Mouse (Mus musculus): Measurements from ENCODE around the gene Ptger4. TPM values are rescaled to one million over a fixed set of nuclear protein-coding genes. Genes with fewer than 3 reads are reported as not detected.
"Not testable (repeated sequence)": the region's sequence is repeated elsewhere in the genome, so short reads cannot be mapped to it uniquely, and the experiment has no call there.

Ptger4 gene
- polyA plus RNA-seq, 1 experiment from 2014 or later, result 0.73 TPM

DNA sequence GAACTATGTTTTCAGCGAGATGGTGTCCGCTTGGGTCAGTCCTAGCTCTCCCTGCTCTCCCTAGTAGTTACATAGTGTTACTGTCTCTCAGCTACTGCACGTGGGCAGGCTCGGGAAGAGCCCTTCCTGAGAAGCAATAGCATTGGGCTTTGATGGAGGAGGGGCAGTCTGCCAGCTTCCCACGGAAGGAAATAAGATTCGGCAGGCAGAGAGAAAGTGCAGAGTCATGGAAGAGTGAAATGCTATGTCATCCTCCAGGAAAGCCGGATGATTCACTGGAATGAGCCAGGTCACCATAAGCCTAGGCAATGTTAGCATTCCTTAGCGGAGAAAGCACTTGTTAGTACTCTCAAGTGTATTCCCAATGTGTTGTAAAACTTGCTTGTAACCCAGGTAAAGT, 8.5 kb downstream of the Ptger4 start:
- H3K4me3 ChIP-seq (ENCODE audit: low read depth, low read length), result no peak overlapping the region
- no peak overlapping the region for H3K27ac ChIP-seq (ENCODE audit: low read depth, low read length)
- no peak overlapping the region for H3K9ac ChIP-seq (ENCODE audit: low read length)
- 59% methylated on average over 8 of the region's 8 CpGs for WGBS
- DNase-seq (ENCODE audit: low spot score), result no peak
- ATAC-seq (replicated peaks; ENCODE audit: low FRiP score), result no peak
- H3K4me1 ChIP-seq (replicated peaks; ENCODE audit: control insufficient read depth, insufficient read depth, low read length), result no peaks in the 10 kb centered on the region
- no peaks in the 10 kb centered on the region for H3K9me3 ChIP-seq (ENCODE audit: control insufficient read depth, low read length)
- no peak overlapping the region for H3K4me2 ChIP-seq (ENCODE audit: low read depth, low read length, severe bottlenecking)
- no peaks in the 10 kb centered on the region for H3K36me3 ChIP-seq (ENCODE audit: control insufficient read depth, insufficient read depth, low read length)
- H3K27me3 ChIP-seq (ENCODE audit: control insufficient read depth, insufficient read depth, low read length), result no peaks in the 10 kb centered on the region

DNA sequence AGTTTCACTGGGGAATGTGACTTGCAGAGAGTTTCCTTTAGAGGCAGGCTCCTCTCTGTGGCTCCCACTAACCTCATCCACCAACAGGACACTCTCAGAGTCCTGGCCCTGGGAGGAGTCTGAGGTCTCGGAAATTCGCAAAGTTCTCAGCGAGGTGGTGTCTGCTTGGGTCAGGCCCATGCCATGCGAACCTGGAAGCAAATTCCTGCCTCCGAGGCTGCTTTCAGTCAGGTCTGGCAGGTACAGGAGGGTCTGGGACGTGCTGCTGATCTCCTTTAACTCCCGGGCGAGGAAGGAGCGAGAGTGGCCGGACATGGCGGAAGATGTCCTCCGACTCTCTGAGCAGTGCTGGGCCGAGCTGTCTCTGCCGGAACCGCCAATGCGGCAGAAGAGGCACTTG, 9.3 kb downstream of the Ptger4 start:
- no peaks in the 10 kb centered on the region for H3K27me3 ChIP-seq (ENCODE audit: control insufficient read depth, insufficient read depth, low read length)
- ATAC-seq (replicated peaks; ENCODE audit: low FRiP score) (no peak), DNase-seq (ENCODE audit: low spot score) (no peak)
- no peak overlapping the region for H3K9ac ChIP-seq (ENCODE audit: low read length)
- 88% methylated on average over 16 of the region's 16 CpGs for WGBS
- no peaks in the 10 kb centered on the region for H3K4me1 ChIP-seq (replicated peaks; ENCODE audit: control insufficient read depth, insufficient read depth, low read length)
- H3K9me3 ChIP-seq (ENCODE audit: control insufficient read depth, low read length), result no peaks in the 10 kb centered on the region
- H3K36me3 ChIP-seq (ENCODE audit: control insufficient read depth, insufficient read depth, low read length), result no peaks in the 10 kb centered on the region
- H3K27ac ChIP-seq (ENCODE audit: low read depth, low read length), result no peak overlapping the region
- no peak overlapping the region for H3K4me3 ChIP-seq (ENCODE audit: low read depth, low read length)
- H3K4me2 ChIP-seq (ENCODE audit: low read depth, low read length, severe bottlenecking), result no peak overlapping the region

- 89% methylated on average over 10 of the region's 10 CpGs for WGBS
- not testable (repeated sequence) for H3K27ac ChIP-seq (ENCODE audit: low read depth, low read length); H3K4me3 ChIP-seq (ENCODE audit: low read depth, low read length); DNase-seq (ENCODE audit: low spot score); H3K9ac ChIP-seq (ENCODE audit: low read length); H3K9me3 ChIP-seq (ENCODE audit: control insufficient read depth, low read length); H3K4me2 ChIP-seq (ENCODE audit: low read depth, low read length, severe bottlenecking); ATAC-seq (replicated peaks; ENCODE audit: low FRiP score); H3K36me3 ChIP-seq (ENCODE audit: control insufficient read depth, insufficient read depth, low read length); H3K4me1 ChIP-seq (replicated peaks; ENCODE audit: control insufficient read depth, insufficient read depth, low read length); H3K27me3 ChIP-seq (ENCODE audit: control insufficient read depth, insufficient read depth, low read length)
Measured at GRCm38 (mm10) chr15:5230746-5231145, 13.2 kb downstream of the Ptger4 start.

DNA sequence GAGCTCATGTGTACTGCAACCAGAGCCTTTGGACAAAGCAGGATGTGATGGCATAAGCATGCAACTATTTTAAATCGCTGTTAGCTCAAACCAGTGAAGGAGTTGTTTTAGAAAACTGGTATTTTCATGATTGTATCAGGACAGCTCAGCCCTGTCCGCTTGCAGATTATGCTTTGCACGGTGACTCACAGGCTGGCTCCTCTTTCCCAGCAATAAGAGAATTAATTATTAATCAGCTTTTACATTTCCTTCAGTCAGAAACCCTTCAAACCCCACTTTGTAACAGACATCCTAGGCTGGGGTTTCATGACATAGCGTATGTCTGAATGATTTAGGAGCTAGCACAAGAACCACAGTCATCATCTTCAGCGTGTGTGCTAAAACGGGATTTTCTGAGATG, 23.5 kb downstream of the Ptger4 start:
- Histone ChIP-seq H3K4me3 (ENCODE audit: low read depth, low read length) (no peak overlapping the region), H3K4me2 (ENCODE audit: low read depth, low read length, severe bottlenecking) (no peak overlapping the region), H3K36me3 (ENCODE audit: control insufficient read depth, insufficient read depth, low read length) (no peaks in the 10 kb centered on the region), H3K9me3 (ENCODE audit: control insufficient read depth, low read length) (no peaks in the 10 kb centered on the region), H3K9ac (ENCODE audit: low read length) (no peak overlapping the region), H3K27me3 (ENCODE audit: control insufficient read depth, insufficient read depth, low read length) (no peaks in the 10 kb centered on the region), H3K27ac (ENCODE audit: low read depth, low read length) (no peak overlapping the region), H3K4me1 (replicated peaks; ENCODE audit: control insufficient read depth, insufficient read depth, low read length) (no peaks in the 10 kb centered on the region)
- WGBS, result 93% methylated on average over 6 of the region's 6 CpGs
- ATAC-seq (replicated peaks; ENCODE audit: low FRiP score) (no peak), DNase-seq (ENCODE audit: low spot score) (no peak)

- Histone ChIP-seq H3K27ac (ENCODE audit: low read depth, low read length) (no peak overlapping the region), H3K27me3 (ENCODE audit: control insufficient read depth, insufficient read depth, low read length) (no peaks in the 10 kb centered on the region), H3K36me3 (ENCODE audit: control insufficient read depth, insufficient read depth, low read length) (no peaks in the 10 kb centered on the region; the same call in 1 of the 2 replicates), H3K4me3 (ENCODE audit: low read depth, low read length) (no peak overlapping the region), H3K4me2 (ENCODE audit: low read depth, low read length, severe bottlenecking) (no peak overlapping the region), H3K4me1 (replicated peaks; ENCODE audit: control insufficient read depth, insufficient read depth, low read length) (no peaks in the 10 kb centered on the region), H3K9ac (ENCODE audit: low read length) (no peak overlapping the region), H3K9me3 (ENCODE audit: control insufficient read depth, low read length) (no peaks in the 10 kb centered on the region)
- no peak for DNase-seq (ENCODE audit: low spot score)
- 94% methylated on average over 3 of the region's 3 CpGs for WGBS
- ATAC-seq (replicated peaks; ENCODE audit: low FRiP score), result no peak
Measured at GRCm38 (mm10) chr15:5209116-5209515, 34.9 kb downstream of the Ptger4 start.

DNA sequence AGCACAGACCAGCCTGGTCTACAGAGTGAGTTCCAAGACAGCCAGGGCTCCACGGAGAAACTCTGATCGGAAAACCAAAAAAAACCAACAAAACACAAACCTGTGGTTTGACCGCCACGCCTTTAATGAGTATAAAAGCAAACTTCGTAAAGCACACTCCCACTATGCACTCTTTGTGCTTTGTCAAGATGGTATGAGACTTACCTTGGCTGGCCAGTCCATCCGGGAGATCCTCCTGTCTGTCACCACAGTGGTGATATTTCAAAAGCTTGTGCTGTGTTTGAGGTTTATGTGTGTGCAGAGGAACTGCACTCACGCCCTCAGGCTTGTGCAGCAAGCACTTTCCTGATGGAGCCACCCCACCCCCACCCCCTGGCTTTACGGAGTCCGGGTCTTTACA, 38.8 kb downstream of the Ptger4 start:
- no peak overlapping the region for H3K4me3 ChIP-seq (ENCODE audit: low read depth, low read length)
- DNase-seq (ENCODE audit: low spot score) (no peak), ATAC-seq (replicated peaks; ENCODE audit: low FRiP score) (no peak)
- no peaks in the 10 kb centered on the region for H3K4me1 ChIP-seq (replicated peaks; ENCODE audit: control insufficient read depth, insufficient read depth, low read length)
- no peak overlapping the region for H3K9ac ChIP-seq (ENCODE audit: low read length)
- 90% methylated on average over 9 of the region's 9 CpGs for WGBS
- H3K36me3 ChIP-seq (ENCODE audit: control insufficient read depth, insufficient read depth, low read length), result no peaks in the 10 kb centered on the region
- H3K27me3 ChIP-seq (ENCODE audit: control insufficient read depth, insufficient read depth, low read length), result no peaks in the 10 kb centered on the region
- H3K4me2 ChIP-seq (ENCODE audit: low read depth, low read length, severe bottlenecking), result no peak overlapping the region
- no peak overlapping the region for H3K27ac ChIP-seq (ENCODE audit: low read depth, low read length)
- no peaks in the 10 kb centered on the region for H3K9me3 ChIP-seq (ENCODE audit: control insufficient read depth, low read length)

GRCm38 (mm10) chr15:5196691-5197090, 47.3 kb downstream of the Ptger4 start:
- ATAC-seq (replicated peaks; ENCODE audit: low FRiP score) (no peak), DNase-seq (ENCODE audit: low spot score) (no peak)
- Histone ChIP-seq H3K27ac (ENCODE audit: low read depth, low read length) (no peak overlapping the region), H3K9ac (ENCODE audit: low read length) (no peak overlapping the region), H3K4me1 (replicated peaks; ENCODE audit: control insufficient read depth, insufficient read depth, low read length) (no peaks in the 10 kb centered on the region), H3K4me2 (ENCODE audit: low read depth, low read length, severe bottlenecking) (no peak overlapping the region), H3K27me3 (ENCODE audit: control insufficient read depth, insufficient read depth, low read length) (no peaks in the 10 kb centered on the region), H3K4me3 (ENCODE audit: low read depth, low read length) (no peak overlapping the region), H3K36me3 (ENCODE audit: control insufficient read depth, insufficient read depth, low read length) (no peaks in the 10 kb centered on the region), H3K9me3 (ENCODE audit: control insufficient read depth, low read length) (no peaks in the 10 kb centered on the region)
- 76% methylated on average over 4 of the region's 4 CpGs for WGBS

DNA sequence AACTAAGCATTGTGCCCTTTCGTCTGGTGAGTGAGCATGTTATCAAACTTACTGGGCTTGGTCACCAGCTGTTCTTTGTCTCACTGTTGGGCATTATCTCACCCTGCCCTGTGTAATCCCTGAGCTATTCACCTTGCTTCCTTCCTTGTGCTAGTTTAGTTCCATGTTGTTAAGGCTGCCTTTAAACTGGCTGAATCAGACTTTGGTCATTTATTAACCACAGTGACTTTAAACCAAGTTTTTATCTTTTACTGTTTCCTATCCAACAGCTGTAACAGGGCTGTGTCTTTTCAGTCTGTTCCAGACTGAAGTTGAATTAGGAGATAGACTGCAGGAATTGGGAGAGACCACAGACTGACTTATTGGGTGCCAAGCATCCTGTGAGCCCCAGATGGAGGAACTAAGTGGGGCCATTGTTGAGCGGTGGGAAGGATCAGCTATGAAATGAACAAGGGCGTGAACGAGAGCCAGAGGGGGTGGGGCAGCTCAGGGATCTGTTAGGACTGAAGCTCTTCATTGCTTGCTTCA, 47.9 kb downstream of the Ptger4 start:
- no peak overlapping the region for H3K4me2 ChIP-seq (ENCODE audit: low read depth, low read length, severe bottlenecking)
- WGBS, result 74% methylated on average over 4 of the region's 4 CpGs

GRCm38 (mm10) chr15:5194931-5195330, 49.1 kb downstream of the Ptger4 start:
- DNase-seq (ENCODE audit: low spot score) (no peak), ATAC-seq (replicated peaks; ENCODE audit: low FRiP score) (no peak)
- H3K27ac ChIP-seq (ENCODE audit: low read depth, low read length), result no peak overlapping the region
- H3K4me3 ChIP-seq (ENCODE audit: low read depth, low read length), result no peak overlapping the region
- 94% methylated on average over 9 of the region's 9 CpGs for WGBS
- H3K4me1 ChIP-seq (replicated peaks; ENCODE audit: control insufficient read depth, insufficient read depth, low read length), result no peaks in the 10 kb centered on the region
- H3K36me3 ChIP-seq (ENCODE audit: control insufficient read depth, insufficient read depth, low read length), result no peaks in the 10 kb centered on the region
- H3K9me3 ChIP-seq (ENCODE audit: control insufficient read depth, low read length), result no peaks in the 10 kb centered on the region
- H3K4me2 ChIP-seq (ENCODE audit: low read depth, low read length, severe bottlenecking), result no peak overlapping the region
- H3K27me3 ChIP-seq (ENCODE audit: control insufficient read depth, insufficient read depth, low read length), result no peaks in the 10 kb centered on the region
- H3K9ac ChIP-seq (ENCODE audit: low read length), result no peak overlapping the region

More for the DNA sequence above, 47.9 kb downstream of the Ptger4 start:
- Histone ChIP-seq H3K27me3 (ENCODE audit: control insufficient read depth, insufficient read depth, low read length) (no peaks in the 10 kb centered on the region), H3K27ac (ENCODE audit: low read depth, low read length) (no peak overlapping the region), H3K9me3 (ENCODE audit: control insufficient read depth, low read length) (no peaks in the 10 kb centered on the region), H3K4me3 (ENCODE audit: low read depth, low read length) (no peak overlapping the region), H3K9ac (ENCODE audit: low read length) (no peak overlapping the region), H3K36me3 (ENCODE audit: control insufficient read depth, insufficient read depth, low read length) (no peaks in the 10 kb centered on the region), H3K4me1 (replicated peaks; ENCODE audit: control insufficient read depth, insufficient read depth, low read length) (no peaks in the 10 kb centered on the region)
- no peak for DNase-seq (ENCODE audit: low spot score)
- no peak for ATAC-seq (replicated peaks; ENCODE audit: low FRiP score)
